Mouse (Mus musculus) liver, adult (tissue): Measurements from ENCODE around the gene Tead1.

Experiments
- GATA4 ChIP-seq: IDR thresholded peaks from 2 replicates; pipeline ENCODE4 v1.6.1; 2014; ENCODE audit warnings: mild to moderate bottlenecking, low read length; ENCODE audit not compliant: insufficient replicate concordance

Tead1 gene

GRCm38 (mm10) chr7:112775816-112776215, 96.7 kb downstream of the Tead1 start:
- TF ChIP-seq GATA4 = no peak

- no peak for TF ChIP-seq GATA4
These were observed 97.6 kb downstream of the Tead1 start for GRCm38 (mm10) chr7:112776670-112777069.

GRCm38 (mm10) chr7:112779636-112780035, 100.5 kb downstream of the Tead1 start:
- TF ChIP-seq GATA4 = no peak

GRCm38 (mm10) chr7:112780910-112781309, 101.8 kb downstream of the Tead1 start:
- no peak for TF ChIP-seq GATA4

GRCm38 (mm10) chr7:112781987-112782386, 102.9 kb downstream of the Tead1 start:
- no peak for TF ChIP-seq GATA4

GRCm38 (mm10) chr7:112784278-112784677, 105.2 kb downstream of the Tead1 start:
- no peak for TF ChIP-seq GATA4

GRCm38 (mm10) chr7:112785271-112785670, 106.2 kb downstream of the Tead1 start:
- no peak for TF ChIP-seq GATA4

- TF ChIP-seq GATA4 = no peak
These were observed 107.6 kb downstream of the Tead1 start for GRCm38 (mm10) chr7:112786556-112787225.

GRCm38 (mm10) chr7:112787281-112787680, 108.2 kb downstream of the Tead1 start:
- no peak for TF ChIP-seq GATA4

GRCm38 (mm10) chr7:112788321-112788751, 109.2 kb downstream of the Tead1 start:
- TF ChIP-seq GATA4 = peak; percentile 50; the same call in 1 of the 2 replicates

- no peak for TF ChIP-seq GATA4
These were observed 110.6 kb downstream of the Tead1 start for GRCm38 (mm10) chr7:112789693-112790092.

- TF ChIP-seq GATA4 = no peak
These were observed 111.2 kb downstream of the Tead1 start for GRCm38 (mm10) chr7:112790334-112790733.

- no peak for TF ChIP-seq GATA4
These were observed 113.6 kb downstream of the Tead1 start for GRCm38 (mm10) chr7:112792679-112793078.

GRCm38 (mm10) chr7:112793903-112794302, 114.8 kb downstream of the Tead1 start:
- no peak for TF ChIP-seq GATA4

GRCm38 (mm10) chr7:112794481-112794880, 115.4 kb downstream of the Tead1 start:
- no peak for TF ChIP-seq GATA4

GRCm38 (mm10) chr7:112797526-112798321, 118.6 kb downstream of the Tead1 start:
- no peak for TF ChIP-seq GATA4

- no peak for TF ChIP-seq GATA4
These were observed 122.6 kb downstream of the Tead1 start for GRCm38 (mm10) chr7:112801706-112802105.
